Mouse (Mus musculus) embryonic facial prominence, embryonic 10.5 days (tissue): ENCODE measurements around the gene Serpina3i. TPM values are rescaled to one million over a fixed set of nuclear protein-coding genes. Genes with fewer than 3 reads are reported as not detected.

Source experiments
- polyA plus RNA-seq: library from polyadenylated mRNA; unstranded; fragments of >200 nt; fragmentation: Nextera tagmentation; extraction: Ambion mirVana; gene quantifications from 2 replicates; pipeline ENCODE4 v1.2.1, GENCODE M21; 2016

Gene Serpina3i
- polyA plus RNA-seq, 1 experiment from 2014 or later: 0.24 TPM

Other genes starting within 250 kb of the Serpina3i start
- not detected in 2 replicates for gene Serpina9, start 249.4 kb upstream of the Serpina3i start, polyA plus RNA-seq
- not detected in 2 replicates for gene Serpina12, start 218.7 kb upstream of the Serpina3i start, polyA plus RNA-seq
- not detected in 2 replicates for gene Serpina5, start 162.0 kb upstream of the Serpina3i start, polyA plus RNA-seq
- not detected in 2 replicates for gene Serpina3a, start 150.4 kb upstream of the Serpina3i start, polyA plus RNA-seq
- gene Serpina3b, start 135.1 kb upstream of the Serpina3i start, polyA plus RNA-seq: not detected in 2 replicates
- not detected in 2 replicates for gene Serpina3c, start 109.3 kb upstream of the Serpina3i start, polyA plus RNA-seq
- 0.11 and 0.14 TPM in 2 replicates for gene Serpina3f, start 48.6 kb upstream of the Serpina3i start, polyA plus RNA-seq
- gene Serpina3g, start 26.9 kb upstream of the Serpina3i start, polyA plus RNA-seq: 0.08 and 0.24 TPM in 2 replicates
- not detected in 2 replicates for gene Serpina3j, start 51.4 kb downstream of the Serpina3i start, polyA plus RNA-seq
- not detected in 2 replicates for gene Serpina3k, start 75.4 kb downstream of the Serpina3i start, polyA plus RNA-seq
- gene Serpina3m, start 75.4 kb downstream of the Serpina3i start, polyA plus RNA-seq: not detected in 2 replicates
- gene Serpina3n, start 143.6 kb downstream of the Serpina3i start, polyA plus RNA-seq: not detected in 2 replicates
- gene Gsc, start 210.2 kb downstream of the Serpina3i start, polyA plus RNA-seq: 11.8 and 20.4 TPM in 2 replicates